Mouse (Mus musculus): ENCODE measurements at regions not wholly inside any gene's neighbourhood (a gene's known extent, or its start where the extent isn't known, plus 50 kb on each side); places are given as distances from the start of the nearest gene placed in this dataset.

DNA sequence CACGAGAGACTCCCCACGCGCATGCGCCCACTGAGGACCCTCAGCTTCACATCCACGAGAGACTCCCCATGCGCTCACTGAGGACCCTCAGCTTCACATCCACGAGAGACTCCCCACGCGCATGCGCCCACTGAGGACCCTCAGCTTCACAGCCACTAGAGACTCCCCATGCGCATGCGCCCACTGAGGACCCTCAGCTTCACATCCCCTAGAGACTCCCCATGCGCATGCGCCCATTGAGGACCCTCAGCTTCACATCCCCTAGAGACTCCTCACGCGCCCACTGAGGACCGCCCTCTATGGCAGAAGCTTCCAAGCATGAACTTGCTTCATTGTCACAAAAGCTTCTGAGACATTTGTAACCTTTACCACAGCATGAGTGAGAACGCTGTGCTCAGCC lies 221.0 kb downstream of the Pax3 start:
- TF ChIP-seq CTCF (IDR thresholded peaks at IDR 0.05; ENCODE audit: borderline replicate concordance, insufficient read depth, low read depth, low read length): no peak
- no peak for TF ChIP-seq POLR2A (IDR thresholded peaks at IDR 0.05; ENCODE audit: borderline replicate concordance, insufficient read depth, low read length)
